Mouse (Mus musculus) heart, adult 11 months (tissue): ENCODE results near the gene Rd3.
A peak's percentile ranks its signal among the peaks of the same experiment; 100 is the strongest.

Experiments
- DNase-seq: peaks from one replicate; pipeline ENCODE4 v3.0.0; 2022

The Rd3 gene

DNA sequence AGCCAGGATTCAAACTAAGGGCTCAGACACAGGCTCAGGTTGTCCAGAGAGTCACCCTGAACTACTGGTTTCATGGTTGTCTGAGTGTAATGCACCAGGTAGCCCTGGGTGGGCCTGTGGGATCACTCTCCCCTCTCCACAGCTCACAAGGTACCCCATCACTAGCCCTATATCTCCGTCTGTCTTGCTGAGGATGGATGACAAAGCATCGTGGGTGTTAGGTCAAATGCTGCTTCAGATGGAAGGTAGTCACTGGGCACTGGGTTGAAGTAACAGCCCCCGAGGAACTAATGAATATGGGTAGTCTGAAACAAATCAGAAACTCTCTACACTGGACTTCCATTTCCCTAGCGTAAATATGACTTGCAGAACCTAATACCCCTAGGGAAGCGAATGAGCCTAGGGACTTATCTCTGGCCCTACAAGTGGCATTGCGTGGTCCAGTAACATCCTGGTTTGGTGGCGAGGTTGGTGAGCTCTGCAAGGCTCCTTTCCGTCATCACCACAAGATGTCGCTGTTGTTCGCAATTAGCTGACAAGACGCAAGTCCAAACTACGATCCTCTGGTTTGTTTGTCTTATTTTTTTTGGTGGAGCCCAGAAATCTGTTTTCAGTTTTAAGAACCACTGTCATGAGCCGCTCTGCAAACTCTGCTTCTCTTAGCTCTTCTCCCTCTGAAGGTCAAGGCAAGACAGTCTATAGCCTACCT, 12.2 kb upstream of the Rd3 start:
- DNase-seq = peak; percentile 95

- DNase-seq = no peak
Observed at GRCm38 (mm10) chr1:191969939-191970338, 7.2 kb upstream of the Rd3 start.

- no peak for DNase-seq
Observed at GRCm38 (mm10) chr1:191974509-191975405, 2.4 kb upstream of the Rd3 start.

DNA sequence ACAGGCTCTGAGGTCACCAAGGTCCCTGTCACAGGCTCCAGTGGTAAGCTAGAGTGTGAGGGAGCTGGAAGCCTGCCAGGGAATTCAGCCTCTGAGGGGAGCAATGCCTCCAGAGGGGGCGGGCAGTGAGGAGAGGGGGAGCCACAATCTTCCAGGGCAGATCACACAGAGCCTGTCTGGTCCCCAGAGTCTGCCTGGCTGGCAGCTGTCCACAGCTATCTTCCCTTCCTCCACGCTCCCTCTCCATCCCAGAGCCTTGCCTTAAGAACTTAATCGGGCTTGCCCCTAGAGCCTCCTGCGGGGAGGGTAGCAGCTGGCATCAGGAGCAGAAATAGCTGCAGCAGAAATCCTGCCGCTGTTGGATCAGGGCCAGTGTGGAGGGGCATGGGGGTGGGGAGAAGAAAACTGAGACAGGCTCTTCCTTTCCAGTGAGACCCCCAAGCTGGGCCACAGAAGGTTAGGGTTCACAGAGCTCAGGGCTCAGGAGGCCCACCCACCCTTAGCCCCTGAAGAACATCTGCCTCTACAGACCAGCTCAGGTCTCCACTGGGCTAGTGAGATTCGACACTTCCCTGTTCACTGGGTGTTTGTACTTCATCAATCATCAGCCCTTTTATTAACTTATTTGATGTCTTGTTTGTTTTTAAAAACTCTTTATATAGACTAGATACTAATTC, 4.4 kb downstream of the Rd3 start:
- DNase-seq = peak; percentile 93

GRCm38 (mm10) chr1:191986674-191987480, 9.7 kb downstream of the Rd3 start:
- DNase-seq = no peak

DNA sequence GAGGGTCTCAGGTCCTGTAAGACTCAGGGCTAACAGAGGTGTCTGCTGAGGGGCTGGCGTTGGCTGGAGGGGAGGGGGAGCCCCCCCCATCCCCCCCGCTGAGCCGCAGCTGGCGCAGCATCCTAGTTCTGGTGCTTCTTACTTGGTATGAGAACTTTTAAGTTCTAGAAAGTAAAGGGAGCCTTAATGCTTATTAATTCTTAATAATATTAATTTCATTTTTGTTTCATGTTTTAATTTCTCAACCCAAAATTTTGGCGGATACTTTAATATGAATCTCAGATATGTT, 10.3 kb downstream of the Rd3 start:
- DNase-seq = no peak

GRCm38 (mm10) chr1:191988646-191989045, 11.5 kb downstream of the Rd3 start:
- no peak for DNase-seq

- DNase-seq = no peak
Observed at GRCm38 (mm10) chr1:191989060-191989459, 11.9 kb downstream of the Rd3 start.

DNA sequence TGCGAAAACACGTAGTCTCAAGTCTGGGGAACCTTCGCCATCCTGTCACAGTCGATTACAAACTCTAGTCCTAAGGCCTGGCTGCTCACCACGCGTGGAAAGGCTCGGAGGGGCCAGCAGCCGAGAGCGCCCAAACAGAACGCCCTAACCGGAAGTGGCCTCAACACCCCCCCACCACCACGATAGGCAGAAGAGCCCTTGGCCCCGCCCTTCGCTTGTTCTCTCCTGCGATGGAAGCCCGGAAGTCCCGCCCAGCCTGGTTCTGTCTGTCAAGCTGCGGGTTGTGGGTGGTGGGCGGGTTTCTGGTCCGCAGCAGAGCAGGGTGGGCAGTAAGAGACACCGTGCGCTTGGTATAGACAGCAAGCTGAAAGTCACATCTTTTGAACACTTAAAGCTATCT, 12.8 kb downstream of the Rd3 start:
- peak; percentile 100 for DNase-seq

DNA sequence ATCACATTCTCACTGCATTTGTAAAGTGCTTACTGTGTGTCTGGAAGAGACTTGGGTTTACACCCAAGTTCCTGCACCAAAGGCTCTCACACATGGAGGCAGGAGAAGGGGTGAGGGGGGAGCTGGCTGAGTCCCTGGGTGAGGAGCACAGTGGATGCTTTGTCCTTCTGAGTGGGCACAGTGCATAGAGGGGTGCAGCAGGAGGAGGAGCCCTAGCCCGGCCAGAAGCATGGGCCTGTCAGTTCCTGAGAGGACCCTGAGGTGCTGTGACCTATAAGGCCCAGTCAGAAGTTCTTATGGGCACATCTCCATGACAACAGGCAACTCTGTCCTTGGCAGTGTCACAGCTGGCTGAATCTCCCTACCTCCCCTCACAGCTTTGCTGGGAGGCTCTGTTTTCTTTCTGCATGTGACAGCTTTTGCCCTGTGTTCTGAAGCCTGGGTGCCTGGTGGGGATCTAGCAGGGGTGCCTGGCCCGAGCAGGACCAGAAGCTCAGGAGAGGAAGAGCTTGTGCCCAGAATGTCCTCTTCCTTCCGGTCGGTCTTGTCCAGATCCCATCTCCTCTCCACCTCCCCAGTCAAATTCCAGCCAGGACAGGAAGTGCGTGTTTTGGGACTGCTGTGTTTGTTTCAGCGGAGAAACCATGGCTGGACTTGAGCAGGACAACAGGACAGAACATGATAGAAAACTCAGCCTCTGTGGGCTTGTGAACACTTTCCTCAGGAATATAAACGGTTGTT, 15.0 kb downstream of the Rd3 start:
- DNase-seq = peak; percentile 91

GRCm38 (mm10) chr1:191994476-191994875, 17.3 kb downstream of the Rd3 start:
- DNase-seq = no peak

- DNase-seq = no peak
Observed at GRCm38 (mm10) chr1:191995488-191995887, 18.3 kb downstream of the Rd3 start.

DNA sequence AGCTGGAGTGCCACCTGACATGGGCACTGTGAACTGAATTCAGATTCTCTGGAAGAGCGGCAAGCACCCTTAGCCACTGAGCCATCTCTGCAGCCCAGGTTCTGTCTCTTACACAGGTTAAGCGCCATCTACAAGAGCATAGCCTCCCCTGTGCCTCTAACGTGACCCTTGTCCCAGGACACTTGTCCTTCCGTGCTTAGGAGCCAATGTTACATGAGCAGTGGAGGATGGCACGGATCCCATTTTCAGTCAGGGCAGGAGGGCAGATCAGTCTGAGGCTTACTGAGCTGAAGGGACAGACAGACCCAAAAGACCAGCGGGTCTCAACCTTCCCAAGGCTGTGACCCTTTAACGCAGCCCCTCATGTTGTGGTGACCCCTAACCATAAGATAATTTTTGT, 18.7 kb downstream of the Rd3 start:
- no peak for DNase-seq

DNA sequence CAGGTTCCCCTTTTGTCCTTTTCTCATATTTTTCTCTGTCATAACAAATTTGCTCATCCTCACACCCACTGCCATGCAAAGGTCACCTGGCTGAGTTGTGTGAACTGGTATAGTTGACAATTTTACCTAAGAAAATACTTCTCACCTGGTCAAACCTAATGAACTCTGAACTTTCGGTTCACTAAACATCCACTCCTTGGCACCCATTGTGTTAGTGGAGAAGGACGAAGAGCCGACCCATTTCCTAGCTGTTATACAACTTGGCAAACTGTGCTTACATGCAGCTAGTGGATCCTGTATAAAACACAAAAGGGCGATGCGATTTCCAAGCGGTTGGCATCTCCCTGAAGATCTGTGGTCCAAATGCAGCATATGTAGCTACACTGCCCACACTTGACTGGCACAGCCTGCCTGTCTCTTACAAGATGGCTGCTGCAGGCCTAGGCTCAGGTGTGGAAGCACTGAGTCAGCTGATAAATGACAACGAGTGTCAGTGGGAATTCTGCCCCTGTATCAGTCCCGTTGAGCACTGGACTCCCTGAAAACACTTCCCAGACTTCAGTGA, 19.5 kb downstream of the Rd3 start:
- DNase-seq = no peak

GRCm38 (mm10) chr1:191999022-191999421, 21.9 kb downstream of the Rd3 start:
- DNase-seq = no peak
